Mouse (Mus musculus): Measurements from ENCODE around the gene Faiml. TPM values are rescaled to one million over a fixed set of nuclear protein-coding genes. Genes with fewer than 3 reads are reported as not detected.

The Faiml gene
- polyA plus RNA-seq, 1 experiment: not detected

GRCm38 (mm10) chr9:99248304-99248703 is 11.3 kb upstream of the Faiml start:
- H3K9ac ChIP-seq (ENCODE audit: low read depth, poor library complexity, severe bottlenecking): no peak overlapping the region
- no peak overlapping the region for H3K27ac ChIP-seq (ENCODE audit: insufficient read depth, low read length)
- no peaks in the 10 kb centered on the region for H3K27me3 ChIP-seq (ENCODE audit: control insufficient read depth, insufficient read depth, low read length, poor library complexity, severe bottlenecking)
- H3K4me1 ChIP-seq (ENCODE audit: control insufficient read depth, insufficient read depth, low read length): no peaks in the 10 kb centered on the region
- H3K36me3 ChIP-seq (ENCODE audit: control insufficient read depth, insufficient read depth, low read length, poor library complexity, severe bottlenecking): peaks cover 6% of the 10 kb centered on the region; the same call in 1 of the 2 replicates
- TF ChIP-seq POLR2A (IDR thresholded peaks at IDR 0.05; ENCODE audit: insufficient read depth, low read length): no peak
- TF ChIP-seq EP300 (IDR thresholded peaks at IDR 0.05; ENCODE audit: insufficient read depth, low read depth, low read length): no peak
- TF ChIP-seq CTCF (IDR thresholded peaks at IDR 0.05; ENCODE audit: low read depth, low read length): no peak
- H3K4me3 ChIP-seq (ENCODE audit: low read depth, low read length): no peak overlapping the region
- H3K9me3 ChIP-seq (replicated peaks; ENCODE audit: control insufficient read depth, insufficient read depth, low read length, poor library complexity, severe bottlenecking): no peaks in the 10 kb centered on the region

DNA sequence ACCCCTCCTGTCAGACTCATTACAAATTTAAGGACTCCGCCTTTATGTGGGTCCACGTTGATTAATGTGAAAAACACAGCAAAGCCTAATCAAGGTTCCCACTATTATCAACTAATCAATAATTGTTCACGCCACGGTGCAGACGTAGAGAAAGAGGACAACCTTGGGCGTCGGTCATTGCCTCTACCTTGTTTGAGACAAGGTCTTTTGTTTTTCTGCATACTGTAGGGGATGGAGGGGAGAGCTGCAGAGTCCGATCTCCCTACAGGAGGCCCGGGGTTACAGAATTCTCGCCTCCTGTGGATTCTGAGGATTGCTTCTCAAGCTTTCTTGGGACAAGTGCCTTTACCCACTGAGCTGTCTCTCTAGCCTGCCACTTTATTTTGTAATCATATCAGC is 6.9 kb upstream of the Faiml start:
- Histone ChIP-seq H3K36me3 (ENCODE audit: control insufficient read depth, insufficient read depth, low read length, poor library complexity, severe bottlenecking) (peaks cover 6% of the 10 kb centered on the region; the same call in 1 of the 2 replicates), H3K27ac (ENCODE audit: insufficient read depth, low read length) (peak overlapping the region; percentile 5; the same call in 1 of the 2 replicates), H3K4me3 (ENCODE audit: low read depth, low read length) (peak overlapping the region; percentile 90), H3K9me3 (replicated peaks; ENCODE audit: control insufficient read depth, insufficient read depth, low read length, poor library complexity, severe bottlenecking) (peaks cover 4% of the 10 kb centered on the region; the same call in 1 of the 2 replicates), H3K9ac (ENCODE audit: low read depth, poor library complexity, severe bottlenecking) (peak overlapping the region; percentile 25), H3K27me3 (ENCODE audit: control insufficient read depth, insufficient read depth, low read length, poor library complexity, severe bottlenecking) (no peaks in the 10 kb centered on the region), H3K4me1 (ENCODE audit: control insufficient read depth, insufficient read depth, low read length) (no peaks in the 10 kb centered on the region)
- TF ChIP-seq EP300 (IDR thresholded peaks at IDR 0.05; ENCODE audit: insufficient read depth, low read depth, low read length) (no peak), CTCF (IDR thresholded peaks at IDR 0.05; ENCODE audit: low read depth, low read length) (no peak), POLR2A (IDR thresholded peaks at IDR 0.05; ENCODE audit: insufficient read depth, low read length) (no peak)

GRCm38 (mm10) chr9:99243190-99243894 is 6.3 kb upstream of the Faiml start, which contains the start of gene Cep70:
Gene Cep70 (plus strand): TSS chr9:99243367.
- H3K36me3 ChIP-seq (ENCODE audit: control insufficient read depth, insufficient read depth, low read length, poor library complexity, severe bottlenecking): peaks cover 6% of the 10 kb centered on the region; the same call in 1 of the 2 replicates
- TF ChIP-seq CTCF (IDR thresholded peaks at IDR 0.05; ENCODE audit: low read depth, low read length) (no peak), EP300 (IDR thresholded peaks at IDR 0.05; ENCODE audit: insufficient read depth, low read depth, low read length) (no peak; the same call in 1 of the 2 replicates), POLR2A (IDR thresholded peaks at IDR 0.05; ENCODE audit: insufficient read depth, low read length) (no peak)
- H3K27me3 ChIP-seq (ENCODE audit: control insufficient read depth, insufficient read depth, low read length, poor library complexity, severe bottlenecking): no peaks in the 10 kb centered on the region
- peak within 1 kb of the TSS; percentile 5; the same call in 1 of the 2 replicates for H3K27ac ChIP-seq (ENCODE audit: insufficient read depth, low read length)
- no peaks in the 10 kb centered on the region for H3K4me1 ChIP-seq (ENCODE audit: control insufficient read depth, insufficient read depth, low read length)
- peak within 1 kb of the TSS; percentile 25 for H3K9ac ChIP-seq (ENCODE audit: low read depth, poor library complexity, severe bottlenecking)
- peaks cover 4% of the 10 kb centered on the region; the same call in 1 of the 2 replicates for H3K9me3 ChIP-seq (replicated peaks; ENCODE audit: control insufficient read depth, insufficient read depth, low read length, poor library complexity, severe bottlenecking)
- H3K4me3 ChIP-seq (ENCODE audit: low read depth, low read length): peak within 1 kb of the TSS; percentile 90

DNA sequence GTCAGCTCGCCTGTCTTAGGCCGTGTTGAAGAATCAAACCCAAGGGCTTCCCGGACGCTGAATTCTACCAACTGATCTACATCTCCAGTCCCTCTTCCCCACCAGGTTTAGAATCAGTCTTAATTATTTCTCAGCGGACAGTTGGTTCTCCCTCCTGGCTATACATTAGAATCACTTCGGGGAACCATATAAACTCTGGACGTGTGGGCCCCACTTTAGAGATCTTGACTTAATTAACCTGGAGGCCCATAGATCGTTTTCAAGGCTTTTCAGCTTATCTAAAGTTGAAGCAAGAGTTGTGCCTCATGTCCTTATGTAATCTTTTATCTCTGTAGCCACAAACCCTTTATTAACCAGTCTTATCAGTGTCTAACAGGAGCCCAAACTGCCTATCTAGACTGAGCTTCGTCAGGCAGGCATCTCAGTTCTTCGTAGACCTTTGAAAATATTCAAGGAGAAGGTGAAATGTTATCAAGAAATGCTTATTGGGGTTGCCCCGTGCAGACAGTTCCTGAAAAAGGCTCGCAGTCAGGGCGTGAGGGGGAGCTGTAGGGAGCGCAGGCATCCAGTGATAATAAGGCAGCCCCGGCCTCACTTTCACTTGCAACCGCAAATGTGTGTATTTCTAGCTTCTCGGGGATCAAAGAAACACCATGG is 5.6 kb upstream of the Faiml start:
- Histone ChIP-seq H3K4me1 (ENCODE audit: control insufficient read depth, insufficient read depth, low read length) (no peaks in the 10 kb centered on the region), H3K27me3 (ENCODE audit: control insufficient read depth, insufficient read depth, low read length, poor library complexity, severe bottlenecking) (no peaks in the 10 kb centered on the region), H3K9me3 (replicated peaks; ENCODE audit: control insufficient read depth, insufficient read depth, low read length, poor library complexity, severe bottlenecking) (peaks cover 4% of the 10 kb centered on the region; the same call in 1 of the 2 replicates), H3K36me3 (ENCODE audit: control insufficient read depth, insufficient read depth, low read length, poor library complexity, severe bottlenecking) (peaks cover 4% of the 10 kb centered on the region; the same call in 1 of the 2 replicates), H3K9ac (ENCODE audit: low read depth, poor library complexity, severe bottlenecking) (peak overlapping the region; percentile 22; the same call in 1 of the 2 replicates), H3K27ac (ENCODE audit: insufficient read depth, low read length) (no peak overlapping the region), H3K4me3 (ENCODE audit: low read depth, low read length) (peak overlapping the region; percentile 67)
- no peak for TF ChIP-seq CTCF (IDR thresholded peaks at IDR 0.05; ENCODE audit: low read depth, low read length)

GRCm38 (mm10) chr9:99242035-99242434 is 5.0 kb upstream of the Faiml start:
- Histone ChIP-seq H3K9ac (ENCODE audit: low read depth, poor library complexity, severe bottlenecking) (no peak overlapping the region), H3K4me3 (ENCODE audit: low read depth, low read length) (no peak overlapping the region), H3K27me3 (ENCODE audit: control insufficient read depth, insufficient read depth, low read length, poor library complexity, severe bottlenecking) (no peaks in the 10 kb centered on the region), H3K36me3 (ENCODE audit: control insufficient read depth, insufficient read depth, low read length, poor library complexity, severe bottlenecking) (peaks cover 4% of the 10 kb centered on the region; the same call in 1 of the 2 replicates), H3K4me1 (ENCODE audit: control insufficient read depth, insufficient read depth, low read length) (no peaks in the 10 kb centered on the region), H3K9me3 (replicated peaks; ENCODE audit: control insufficient read depth, insufficient read depth, low read length, poor library complexity, severe bottlenecking) (peaks cover 4% of the 10 kb centered on the region; the same call in 1 of the 2 replicates), H3K27ac (ENCODE audit: insufficient read depth, low read length) (no peak overlapping the region)
- TF ChIP-seq CTCF (IDR thresholded peaks at IDR 0.05; ENCODE audit: low read depth, low read length) (no peak), POLR2A (IDR thresholded peaks at IDR 0.05; ENCODE audit: insufficient read depth, low read length) (no peak), EP300 (IDR thresholded peaks at IDR 0.05; ENCODE audit: insufficient read depth, low read depth, low read length) (no peak)

Measured in ES-Bruce4 (cell line).